Mouse (Mus musculus) hindbrain, embryonic 11.5 days (tissue): ENCODE measurements at regions not wholly inside any gene's neighbourhood (a gene's known extent, or its start where the extent isn't known, plus 50 kb on each side); places are given as distances from the start of the nearest gene placed in this dataset.

Experiments
- ATAC-seq: fragments of 200-750 bp; cut with Nextera tagmentation; 2 replicates; pipeline ENCODE4 v1.8.0; 2017; ENCODE audit warnings: mild to moderate bottlenecking, moderate TSS enrichment, moderate library complexity; ENCODE audit not compliant: low FRiP score
- DNase-seq: peaks from one replicate; pipeline ENCODE4 v3.0.0-alpha.2; 2015; ENCODE audit warnings: low spot score
- H3K27ac ChIP-seq: fragments of 300-500 bp; sonication (generic); 2 replicates; pipeline ENCODE4 v1.5.1; 2014; ENCODE audit warnings: mild to moderate bottlenecking, low read depth, low read length
- H3K27me3 ChIP-seq: fragments of 300-500 bp; sonication (generic); 2 replicates; pipeline ENCODE4 v1.6.1; 2014; ENCODE audit warnings: mild to moderate bottlenecking, low read length, moderate library complexity, mixed read lengths; ENCODE audit not compliant: control insufficient read depth, insufficient read depth
- H3K36me3 ChIP-seq: fragments of 300-500 bp; sonication (generic); 2 replicates; pipeline ENCODE4 v1.6.1; 2014; ENCODE audit warnings: mild to moderate bottlenecking, low read length, moderate library complexity, mixed read lengths; ENCODE audit not compliant: control insufficient read depth, insufficient read depth
- H3K4me1 ChIP-seq: fragments of 300-500 bp; sonication (generic); replicated peaks from 2 replicates; pipeline ENCODE4 v1.6.1; 2014; ENCODE audit warnings: low read length, mixed read lengths; ENCODE audit not compliant: control insufficient read depth, insufficient read depth
- H3K4me2 ChIP-seq: fragments of 300-500 bp; sonication (generic); replicated peaks from 2 replicates; pipeline ENCODE4 v1.6.1; 2014; ENCODE audit warnings: mild to moderate bottlenecking, low read depth, low read length
- H3K4me3 ChIP-seq: fragments of 300-500 bp; sonication (generic); 2 replicates; pipeline ENCODE4 v1.5.1; 2014; ENCODE audit warnings: low read depth, low read length
- H3K9ac ChIP-seq: fragments of 300-500 bp; sonication (generic); 2 replicates; pipeline ENCODE4 v1.6.1; 2014; ENCODE audit warnings: low read depth, low read length
- H3K9me3 ChIP-seq: fragments of 300-500 bp; sonication (generic); 2 replicates; pipeline ENCODE4 v1.6.1; 2016; ENCODE audit warnings: low read length; ENCODE audit not compliant: control insufficient read depth
- WGBS: fragments of 180-500 bp; shearing (Covaris S2); extraction: QIAGEN DNeasy Blood & Tissue Kit; methylation state at CpG from one replicate; pipeline ENCODE4 v1.1.7; 2014; 5-methylcytosine and 5-hydroxymethylcytosine counted together

DNA sequence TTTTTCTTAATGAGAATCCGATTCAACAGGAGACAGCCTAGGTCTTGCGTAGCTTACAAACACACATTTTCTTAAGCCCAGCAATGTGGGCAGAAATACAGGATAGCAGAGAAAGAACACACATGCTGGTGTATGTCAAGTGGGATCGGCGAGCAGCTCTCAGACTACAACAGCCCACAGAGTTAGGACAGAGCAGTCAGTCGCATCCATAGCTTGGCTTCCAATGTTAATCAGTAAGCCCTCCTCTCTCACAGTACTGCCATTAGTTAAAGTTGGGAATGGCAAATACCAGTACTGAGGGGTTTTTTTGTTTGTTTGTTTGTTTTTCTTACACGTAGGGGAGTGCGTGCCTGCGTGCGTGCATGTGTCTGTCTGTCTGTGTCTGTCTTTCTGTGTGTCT lies 212.0 kb upstream of the Jarid2 start:
- no peak for DNase-seq
- no peak overlapping the region for H3K9ac ChIP-seq
- ATAC-seq = no peak
- H3K27me3 ChIP-seq = no peaks in the 10 kb centered on the region
- H3K4me3 ChIP-seq = no peak overlapping the region
- no peak overlapping the region for H3K4me2 ChIP-seq
- no peaks in the 10 kb centered on the region for H3K36me3 ChIP-seq
- no peak overlapping the region for H3K27ac ChIP-seq
- H3K9me3 ChIP-seq = no peaks in the 10 kb centered on the region
- WGBS = 86% methylated on average over 9 of the region's 9 CpGs
- no peaks in the 10 kb centered on the region for H3K4me1 ChIP-seq

DNA sequence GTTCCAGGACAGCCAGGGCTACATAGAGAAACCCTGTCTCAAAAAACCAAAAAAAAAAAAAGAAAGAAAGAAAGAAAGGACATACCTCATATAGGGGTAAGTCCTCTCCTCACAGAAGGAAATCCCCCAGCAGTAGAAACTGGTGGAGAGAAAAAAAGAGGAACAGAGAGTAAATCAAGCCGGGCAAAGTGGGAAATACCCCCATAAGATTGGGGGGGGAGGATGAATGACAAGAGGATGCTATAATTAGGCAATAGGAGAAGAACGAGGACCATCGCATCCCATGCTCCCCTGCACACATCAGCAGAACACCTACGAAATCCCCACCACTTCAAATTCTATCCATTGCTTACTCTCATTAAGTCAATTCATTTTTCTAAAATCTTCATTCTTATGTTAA lies 211.1 kb upstream of the Jarid2 start:
- Histone ChIP-seq H3K4me1 (no peaks in the 10 kb centered on the region), H3K9ac (no peak overlapping the region), H3K27ac (no peak overlapping the region), H3K36me3 (no peaks in the 10 kb centered on the region), H3K4me2 (no peak overlapping the region), H3K27me3 (no peaks in the 10 kb centered on the region), H3K9me3 (no peaks in the 10 kb centered on the region), H3K4me3 (no peak overlapping the region)
- DNase-seq (no peak), ATAC-seq (no peak)
- WGBS = 94% methylated on average over 4 of the region's 4 CpGs

DNA sequence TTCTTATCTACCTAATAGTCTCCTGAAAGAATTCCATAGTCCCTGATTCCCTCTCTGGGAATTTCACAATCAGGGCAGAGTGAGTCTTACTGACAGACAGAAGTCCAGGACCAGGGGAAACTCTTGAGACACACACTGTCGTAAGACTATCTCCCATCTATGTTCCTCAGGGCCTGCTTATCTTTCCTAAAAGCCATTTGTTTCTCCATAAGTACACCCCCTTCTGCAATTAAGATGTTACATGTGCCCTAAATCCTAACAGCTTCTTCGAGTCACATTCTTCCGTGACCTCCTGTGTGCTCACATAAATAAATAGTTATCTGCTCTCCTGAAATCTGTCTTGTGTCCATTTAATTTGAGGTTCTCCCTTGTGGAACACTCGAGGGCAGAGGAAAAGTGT lies 205.8 kb upstream of the Jarid2 start:
- 85% methylated on average over 4 of the region's 4 CpGs for WGBS
- Histone ChIP-seq H3K4me1 (no peaks in the 10 kb centered on the region), H3K4me3 (no peak overlapping the region), H3K9ac (no peak overlapping the region), H3K27me3 (no peaks in the 10 kb centered on the region), H3K9me3 (no peaks in the 10 kb centered on the region), H3K36me3 (no peaks in the 10 kb centered on the region), H3K4me2 (no peak overlapping the region), H3K27ac (no peak overlapping the region)
- DNase-seq (no peak), ATAC-seq (no peak)

DNA sequence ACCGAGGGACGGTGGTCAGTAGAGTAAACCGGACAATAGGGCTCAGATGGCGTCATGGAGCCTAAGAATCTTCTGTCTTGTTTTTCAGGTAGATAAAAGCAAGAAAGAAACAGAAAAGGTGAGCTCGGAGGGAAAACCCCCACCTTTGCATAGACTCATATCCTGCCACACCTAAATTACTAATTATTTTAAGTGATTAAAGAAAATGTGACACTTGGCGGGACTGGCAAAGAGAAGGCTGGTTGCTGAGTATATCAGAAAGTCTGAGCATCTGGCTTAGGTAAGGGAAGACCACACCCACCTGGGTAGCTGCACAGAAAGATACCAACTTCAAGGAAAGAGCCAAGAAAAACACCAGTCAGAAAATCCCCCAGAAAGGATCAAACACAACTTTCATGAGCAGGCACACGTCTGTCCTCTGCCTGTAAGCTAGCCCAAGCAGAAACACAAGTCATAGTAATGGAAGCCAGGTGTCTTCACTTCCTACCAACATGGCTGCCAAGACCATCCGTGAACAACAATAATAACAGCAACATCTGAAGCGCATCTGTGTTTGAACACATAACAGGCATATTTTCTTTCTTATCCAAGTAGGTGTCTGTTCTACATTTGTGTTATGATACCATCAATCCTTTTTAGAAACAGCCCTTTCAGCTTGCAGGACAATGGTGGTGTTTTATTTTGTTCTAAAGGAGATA lies 198.3 kb upstream of the Jarid2 start:
- Histone ChIP-seq H3K36me3 (no peaks in the 10 kb centered on the region), H3K4me3 (no peak overlapping the region), H3K9ac (no peak overlapping the region), H3K4me1 (no peaks in the 10 kb centered on the region), H3K9me3 (no peaks in the 10 kb centered on the region), H3K27me3 (no peaks in the 10 kb centered on the region), H3K4me2 (no peak overlapping the region), H3K27ac (no peak overlapping the region)
- DNase-seq (no peak), ATAC-seq (no peak)
- whole genome bisulfite sequencing = 86% methylated on average over 9 of the region's 9 CpGs

- DNase-seq (no peak), ATAC-seq (no peak)
- Histone ChIP-seq H3K4me3 (no peak overlapping the region), H3K27ac (no peak overlapping the region), H3K36me3 (no peaks in the 10 kb centered on the region), H3K4me2 (no peak overlapping the region), H3K9me3 (no peaks in the 10 kb centered on the region), H3K27me3 (no peaks in the 10 kb centered on the region), H3K4me1 (no peaks in the 10 kb centered on the region), H3K9ac (no peak overlapping the region)
- 85% methylated on average over 11 of the region's 11 CpGs for WGBS
Observed at GRCm38 (mm10) chr13:44532631-44533180, 196.6 kb upstream of the Jarid2 start.

- Histone ChIP-seq H3K4me3 (no peak overlapping the region), H3K4me1 (no peaks in the 10 kb centered on the region), H3K4me2 (no peak overlapping the region), H3K27me3 (no peaks in the 10 kb centered on the region), H3K9ac (no peak overlapping the region), H3K27ac (no peak overlapping the region), H3K9me3 (no peaks in the 10 kb centered on the region), H3K36me3 (no peaks in the 10 kb centered on the region)
- no peak for ATAC-seq
- 89% methylated on average over 6 of the region's 6 CpGs for WGBS
- no peak for DNase-seq
Observed at GRCm38 (mm10) chr13:44534575-44535080, 194.6 kb upstream of the Jarid2 start.

- H3K4me2 ChIP-seq = no peak overlapping the region
- ATAC-seq (no peak), DNase-seq (no peak)
- H3K27me3 ChIP-seq = no peaks in the 10 kb centered on the region
- WGBS = 85% methylated on average over 18 of the region's 18 CpGs
- H3K36me3 ChIP-seq = no peaks in the 10 kb centered on the region
- H3K4me3 ChIP-seq = no peak overlapping the region
- H3K4me1 ChIP-seq = no peaks in the 10 kb centered on the region
- no peak overlapping the region for H3K27ac ChIP-seq
- H3K9ac ChIP-seq = no peak overlapping the region
- H3K9me3 ChIP-seq = no peaks in the 10 kb centered on the region
Observed at GRCm38 (mm10) chr13:44535441-44535840, 193.8 kb upstream of the Jarid2 start.

GRCm38 (mm10) chr13:44538238-44538637 lies 191.0 kb upstream of the Jarid2 start:
- no peak overlapping the region for H3K4me2 ChIP-seq
- WGBS = 92% methylated on average over 7 of the region's 7 CpGs

DNA sequence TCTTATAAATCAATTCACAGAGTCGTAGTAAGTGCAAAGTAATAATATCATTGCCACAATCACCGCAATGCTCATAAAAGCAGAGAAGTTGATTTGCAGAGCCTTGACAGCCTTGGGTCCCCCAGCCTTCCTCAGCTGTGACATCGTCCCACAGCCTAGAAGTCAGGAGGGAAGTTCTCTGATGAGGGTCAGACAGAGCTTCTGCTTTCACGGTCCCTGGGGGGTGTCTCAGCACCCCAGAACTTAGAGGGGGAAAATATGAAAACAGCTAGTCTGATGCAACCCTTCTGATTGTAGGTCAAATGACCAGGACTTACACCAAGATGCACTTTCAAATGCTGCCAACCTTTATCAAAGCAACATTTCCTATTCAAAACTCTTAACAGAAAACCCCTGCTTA lies 188.9 kb upstream of the Jarid2 start:
- H3K27me3 ChIP-seq = no peaks in the 10 kb centered on the region
- 91% methylated on average over 4 of the region's 4 CpGs for WGBS
- H3K9ac ChIP-seq = no peak overlapping the region
- H3K27ac ChIP-seq = no peak overlapping the region
- no peak overlapping the region for H3K4me2 ChIP-seq
- no peaks in the 10 kb centered on the region for H3K4me1 ChIP-seq
- ATAC-seq (no peak), DNase-seq (no peak)
- H3K36me3 ChIP-seq = no peaks in the 10 kb centered on the region
- H3K9me3 ChIP-seq = no peaks in the 10 kb centered on the region
- H3K4me3 ChIP-seq = no peak overlapping the region

More at GRCm38 (mm10) chr13:44538238-44538637, 191.0 kb upstream of the Jarid2 start:
- Histone ChIP-seq H3K4me1 (no peaks in the 10 kb centered on the region), H3K27ac (no peak overlapping the region), H3K27me3 (no peaks in the 10 kb centered on the region), H3K9ac (no peak overlapping the region), H3K36me3 (no peaks in the 10 kb centered on the region), H3K4me3 (no peak overlapping the region), H3K9me3 (no peaks in the 10 kb centered on the region)
- no peak for DNase-seq
- ATAC-seq = no peak
